Mouse (Mus musculus) natural killer cell, adult 2 months (primary cell): ENCODE measurements around the gene Pknox2.

Source experiments
- DNase-seq, 2 experiments: peaks; one replicate each; pipeline ENCODE4 v3.0.0; 2022; ENCODE audit warnings: low spot score in 2 of 2

The Pknox2 gene

GRCm38 (mm10) chr9:36942561-36942960, 204.6 kb downstream of the Pknox2 start:
- DNase-seq = no peak

GRCm38 (mm10) chr9:36942131-36942530, 205.1 kb downstream of the Pknox2 start:
- DNase-seq = no peak

GRCm38 (mm10) chr9:36941565-36941964, 205.6 kb downstream of the Pknox2 start:
- no peak for DNase-seq

- DNase-seq = no peak
These were observed 208.6 kb downstream of the Pknox2 start for GRCm38 (mm10) chr9:36938601-36939078.

- no peak for DNase-seq
These were observed 213.3 kb downstream of the Pknox2 start for GRCm38 (mm10) chr9:36933813-36934493.

GRCm38 (mm10) chr9:36932950-36933812, 214.0 kb downstream of the Pknox2 start:
- DNase-seq = no peak

GRCm38 (mm10) chr9:36931657-36932056, 215.6 kb downstream of the Pknox2 start:
- DNase-seq = no peak

- no peak for DNase-seq
These were observed 223.5 kb downstream of the Pknox2 start for GRCm38 (mm10) chr9:36923753-36924152.

GRCm38 (mm10) chr9:36921718-36922415, 225.3 kb downstream of the Pknox2 start:
- no peak for DNase-seq

GRCm38 (mm10) chr9:36919472-36919871, 227.7 kb downstream of the Pknox2 start:
- DNase-seq = no peak

GRCm38 (mm10) chr9:36918582-36918981, 228.6 kb downstream of the Pknox2 start:
- DNase-seq = no peak

GRCm38 (mm10) chr9:36916915-36917314, 230.3 kb downstream of the Pknox2 start:
- DNase-seq = no peak

- peak; percentile 6 to 11 for DNase-seq
These were observed 230.8 kb downstream of the Pknox2 start for GRCm38 (mm10) chr9:36916362-36916761.

GRCm38 (mm10) chr9:36905452-36905851, 241.8 kb downstream of the Pknox2 start:
- no peak for DNase-seq

- no peak for DNase-seq
These were observed 246.7 kb downstream of the Pknox2 start for GRCm38 (mm10) chr9:36900464-36900863.

GRCm38 (mm10) chr9:36898560-36898959, 248.6 kb downstream of the Pknox2 start:
- DNase-seq = no peak

GRCm38 (mm10) chr9:36895009-36895693, 252.1 kb downstream of the Pknox2 start:
- no peak for DNase-seq

- no peak for DNase-seq
These were observed 253.0 kb downstream of the Pknox2 start for GRCm38 (mm10) chr9:36894242-36894641.

- no peak for DNase-seq
These were observed 253.7 kb downstream of the Pknox2 start for GRCm38 (mm10) chr9:36893413-36893990.

GRCm38 (mm10) chr9:36890552-36890951, 256.7 kb downstream of the Pknox2 start:
- DNase-seq = peak in 1 of 2 experiments; percentile 2

GRCm38 (mm10) chr9:36885237-36885636, 262.0 kb downstream of the Pknox2 start:
- no peak for DNase-seq
